Mouse (Mus musculus) hindbrain, postnatal 0 days (tissue): ENCODE measurements around the gene Ncoa7. TPM values are rescaled to one million over a fixed set of nuclear protein-coding genes. Genes with fewer than 3 reads are reported as not detected.
"Not testable (repeated sequence)": the region's sequence is repeated elsewhere in the genome, so short reads cannot be mapped to it uniquely, and the experiment has no call there.

Experiments used
- ATAC-seq: fragments of 200-750 bp; cut with Nextera tagmentation; 2 replicates; pipeline ENCODE4 v1.8.0; 2017; ENCODE audit warnings: mild to moderate bottlenecking, moderate TSS enrichment, moderate library complexity
- DNase-seq: peaks from one replicate; pipeline ENCODE4 v3.0.0-alpha.2; 2015; ENCODE audit warnings: low spot score
- H3K27ac ChIP-seq: fragments of 300-500 bp; sonication (generic); 2 replicates; pipeline ENCODE4 v1.5.1; 2014; ENCODE audit warnings: mild to moderate bottlenecking
- H3K27me3 ChIP-seq: fragments of 300-500 bp; sonication (generic); 2 replicates; pipeline ENCODE4 v1.6.1; 2014; ENCODE audit warnings: low read length, mixed read lengths; ENCODE audit not compliant: insufficient read depth
- H3K36me3 ChIP-seq: fragments of 300-500 bp; sonication (generic); 2 replicates; pipeline ENCODE4 v1.6.1; 2014; ENCODE audit warnings: low read length, mixed read lengths; ENCODE audit not compliant: insufficient read depth
- H3K4me1 ChIP-seq: fragments of 300-500 bp; sonication (generic); 2 replicates; pipeline ENCODE4 v1.6.1; 2014; ENCODE audit warnings: antibody characterized with exemption, low read length, mixed read lengths; ENCODE audit not compliant: insufficient read depth
- H3K4me2 ChIP-seq: fragments of 300-500 bp; sonication (generic); 2 replicates; pipeline ENCODE4 v1.6.1; 2014; ENCODE audit warnings: low read depth, mild to moderate bottlenecking, low read length, moderate library complexity, mixed read lengths
- H3K4me3 ChIP-seq: fragments of 300-500 bp; sonication (generic); 2 replicates; pipeline ENCODE4 v1.5.1; 2014; ENCODE audit warnings: low read length
- H3K9ac ChIP-seq: fragments of 300-500 bp; sonication (generic); replicated peaks from 2 replicates; pipeline ENCODE4 v1.6.1; 2014; ENCODE audit warnings: mild to moderate bottlenecking, low read length, moderate library complexity, mixed read lengths
- H3K9me3 ChIP-seq: fragments of 300-500 bp; sonication (generic); 2 replicates; pipeline ENCODE4 v1.6.1; 2016; ENCODE audit warnings: low read length, mixed read lengths
- CTCF ChIP-seq: IDR thresholded peaks from 2 replicates; pipeline ENCODE4 v1.5.1; 2016; ENCODE audit warnings: antibody characterized with exemption, control low read depth, low read depth
- WGBS: fragments of 180-500 bp; shearing (Covaris S2); extraction: QIAGEN DNeasy Blood & Tissue Kit; methylation state at CpG from one replicate; pipeline ENCODE4 v1.1.7; 2014; 5-methylcytosine and 5-hydroxymethylcytosine counted together
- polyA plus RNA-seq: library from polyadenylated mRNA; unstranded; fragments of >200 nt; fragmentation: Nextera tagmentation; extraction: Ambion mirVana; gene quantifications from 2 replicates; pipeline ENCODE4 v1.2.1, GENCODE M21; 2015
- total RNA-seq: library from RNA; depleted of rRNA; stranded (reverse); fragments of >200 nt; gene quantifications from 2 replicates; pipeline ENCODE4 v1.2.3, GENCODE M21; 2014

The Ncoa7 gene
- total and polyA plus RNA-seq, 2 experiments from 2014 or later, result 19.8 to 24.4 TPM

- 92% methylated on average over 1 of the region's 1 CpGs for WGBS
These were observed 14.8 kb downstream of the Ncoa7 start for GRCm38 (mm10) chr10:30788340-30788721.

GRCm38 (mm10) chr10:30787684-30788339, 15.3 kb downstream of the Ncoa7 start:
- DNase-seq (no peak), ATAC-seq (no peak)
- no peaks in the 10 kb centered on the region for H3K4me1 ChIP-seq
- no peaks in the 10 kb centered on the region for H3K27me3 ChIP-seq
- no peak for TF ChIP-seq CTCF
- H3K4me3 ChIP-seq, result no peak overlapping the region
- no peak overlapping the region for H3K27ac ChIP-seq
- no peak overlapping the region for H3K4me2 ChIP-seq
- no peak overlapping the region for H3K9ac ChIP-seq
- H3K9me3 ChIP-seq, result no peaks in the 10 kb centered on the region
- 96% methylated on average over 3 of the region's 3 CpGs for WGBS
- H3K36me3 ChIP-seq, result no peaks in the 10 kb centered on the region; the same call in 1 of the 2 replicates

More at GRCm38 (mm10) chr10:30788340-30788721, 14.8 kb downstream of the Ncoa7 start:
- no peak for DNase-seq
- no peak for TF ChIP-seq CTCF
- no peak overlapping the region for H3K4me2 ChIP-seq
- H3K27me3 ChIP-seq, result no peaks in the 10 kb centered on the region
- no peaks in the 10 kb centered on the region for H3K4me1 ChIP-seq
- H3K4me3 ChIP-seq, result no peak overlapping the region
- ATAC-seq, result no peak
- H3K9me3 ChIP-seq, result no peaks in the 10 kb centered on the region; the same call in 1 of the 2 replicates
- no peak overlapping the region for H3K9ac ChIP-seq
- H3K36me3 ChIP-seq, result no peaks in the 10 kb centered on the region
- no peak overlapping the region for H3K27ac ChIP-seq

GRCm38 (mm10) chr10:30786103-30786754, 16.9 kb downstream of the Ncoa7 start:
- no peak overlapping the region for H3K27ac ChIP-seq
- no peak overlapping the region for H3K9ac ChIP-seq
- H3K4me1 ChIP-seq, result no peaks in the 10 kb centered on the region
- H3K9me3 ChIP-seq, result no peaks in the 10 kb centered on the region
- no peak for TF ChIP-seq CTCF
- no peak for ATAC-seq
- DNase-seq, result no peak
- H3K4me3 ChIP-seq, result no peak overlapping the region
- WGBS, result 88% methylated on average over 5 of the region's 5 CpGs
- H3K27me3 ChIP-seq, result no peaks in the 10 kb centered on the region
- no peaks in the 10 kb centered on the region; the same call in 1 of the 2 replicates for H3K36me3 ChIP-seq
- H3K4me2 ChIP-seq, result no peak overlapping the region

- not testable (repeated sequence) for ATAC-seq, H3K36me3 ChIP-seq, DNase-seq, H3K9me3 ChIP-seq, H3K27ac ChIP-seq, H3K4me2 ChIP-seq, H3K4me3 ChIP-seq, H3K9ac ChIP-seq, H3K27me3 ChIP-seq, H3K4me1 ChIP-seq
- 92% methylated on average over 9 of the region's 9 CpGs for WGBS
These were observed 22.2 kb downstream of the Ncoa7 start for GRCm38 (mm10) chr10:30780921-30781320.

GRCm38 (mm10) chr10:30778240-30778639, 24.9 kb downstream of the Ncoa7 start:
- peak; percentile 56; the same call in 1 of the 2 replicates for ATAC-seq

GRCm38 (mm10) chr10:30775987-30776386, 27.1 kb downstream of the Ncoa7 start:
- H3K27ac ChIP-seq, result no peak overlapping the region
- ATAC-seq, result no peak
- H3K4me1 ChIP-seq, result no peaks in the 10 kb centered on the region
- 76% methylated on average over 2 of the region's 2 CpGs for WGBS
- H3K4me2 ChIP-seq, result no peak overlapping the region
- no peak overlapping the region for H3K9ac ChIP-seq
- DNase-seq, result no peak
- no peaks in the 10 kb centered on the region for H3K9me3 ChIP-seq
- H3K4me3 ChIP-seq, result no peak overlapping the region
- TF ChIP-seq CTCF, result no peak
- H3K27me3 ChIP-seq, result no peaks in the 10 kb centered on the region
- H3K36me3 ChIP-seq, result no peaks in the 10 kb centered on the region

More at GRCm38 (mm10) chr10:30778240-30778639, 24.9 kb downstream of the Ncoa7 start:
- TF ChIP-seq CTCF, result no peak
- peak overlapping the region; percentile 41; the same call in 1 of the 2 replicates for H3K27ac ChIP-seq
- H3K27me3 ChIP-seq, result no peaks in the 10 kb centered on the region
- no peaks in the 10 kb centered on the region for H3K4me1 ChIP-seq
- H3K4me2 ChIP-seq, result no peak overlapping the region
- 62% methylated on average over 3 of the region's 3 CpGs for WGBS
- H3K9me3 ChIP-seq, result no peaks in the 10 kb centered on the region
- H3K9ac ChIP-seq, result no peak overlapping the region
- DNase-seq, result no peak
- no peak overlapping the region for H3K4me3 ChIP-seq
- no peaks in the 10 kb centered on the region; the same call in 1 of the 2 replicates for H3K36me3 ChIP-seq

GRCm38 (mm10) chr10:30775568-30775967, 27.6 kb downstream of the Ncoa7 start:
- H3K4me1 ChIP-seq, result no peaks in the 10 kb centered on the region
- no peak for DNase-seq
- 59% methylated on average over 5 of the region's 5 CpGs for WGBS

More at GRCm38 (mm10) chr10:30775568-30775967, 27.6 kb downstream of the Ncoa7 start:
- ATAC-seq, result no peak
- no peak overlapping the region for H3K27ac ChIP-seq
- no peaks in the 10 kb centered on the region for H3K9me3 ChIP-seq
- no peak overlapping the region for H3K9ac ChIP-seq
- no peak for TF ChIP-seq CTCF
- no peak overlapping the region for H3K4me3 ChIP-seq
- H3K36me3 ChIP-seq, result no peaks in the 10 kb centered on the region
- no peaks in the 10 kb centered on the region for H3K27me3 ChIP-seq
- no peak overlapping the region for H3K4me2 ChIP-seq
